In the genomic region with DNA sequence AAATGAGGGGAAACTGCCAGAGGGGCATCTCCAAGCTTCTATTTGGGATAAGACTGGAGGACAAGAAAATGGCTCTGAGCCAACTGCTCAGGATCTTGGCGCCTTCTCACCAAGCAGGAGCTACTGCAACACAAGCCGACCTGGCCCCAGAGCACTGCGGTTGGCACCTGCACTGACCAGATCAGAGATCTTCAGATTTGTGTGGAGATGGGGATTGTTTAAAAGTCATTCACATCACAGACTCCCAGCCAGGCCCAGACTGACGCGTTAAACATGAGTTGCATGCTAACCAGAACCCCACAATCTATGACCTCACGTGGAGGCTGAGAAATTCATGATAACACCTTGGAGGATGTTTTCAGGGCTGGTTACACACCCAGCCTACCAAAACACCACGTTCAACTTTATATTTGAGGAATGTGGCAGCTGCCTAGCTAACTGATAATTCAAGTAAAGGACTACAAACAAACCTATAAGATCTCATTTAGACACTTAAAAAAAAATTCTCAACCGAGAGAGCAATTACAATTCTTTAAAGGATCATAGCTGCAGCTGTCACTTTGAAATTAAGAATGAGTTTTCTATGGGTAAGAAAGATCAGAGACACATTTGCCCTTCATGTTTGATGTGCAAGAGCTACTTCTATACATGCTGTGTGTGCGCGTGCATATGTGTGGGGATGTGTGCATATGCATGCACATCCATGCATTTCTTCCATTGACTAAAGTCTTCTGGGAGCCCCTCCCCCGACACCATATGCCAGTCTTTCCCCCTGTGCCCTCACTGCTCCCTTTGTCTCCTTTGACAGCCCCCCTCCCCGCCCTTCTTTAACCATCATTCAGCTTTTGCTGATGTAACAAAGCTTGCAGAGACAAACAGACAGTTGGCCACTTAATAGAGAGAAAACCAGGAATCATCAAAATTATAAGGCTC, we compare ENCODE assay signal across 11 mouse cellular contexts.
DNase-seq lines count a peak whose midpoint lies in the region; ATAC-seq lines count a peak whose summit lies in the region.
"Had no signal": no experiment of that assay in that cellular context is flagged by ENCODE, and none has a peak within 500 bp of the region (broad histone marks: within the 10 kb centered on the region; RNA-seq: fewer than 3 reads in every experiment).

No protein-coding gene starts in this region.

- H3K27ac ChIP-seq in hindbrain, embryonic 14.5 days: no peak overlapping the region
- H3K27ac ChIP-seq in neural tube, embryonic 13.5 days (replicated peaks): peak overlapping the region; percentile 11; the same call in 1 of the 2 replicates

- H3K4me1 ChIP-seq in hindbrain, embryonic 14.5 days (replicated peaks; ENCODE audit: control insufficient read depth, insufficient read depth, low read length): peaks cover 26% of the 10 kb centered on the region; the same call in 1 of the 2 replicates
- H3K4me1 ChIP-seq in neural tube, embryonic 13.5 days (replicated peaks): peaks cover 40% of the 10 kb centered on the region

- 25% methylated on average over 12 of the region's 12 CpGs for WGBS in hindbrain, embryonic 14.5 days
- WGBS in neural tube, embryonic 13.5 days: 37% methylated on average over 12 of the region's 12 CpGs

- intact Hi-C loops in left cerebral cortex, postnatal 4 days (cut with DNase I): no loop called here
- intact Hi-C loops in left cerebral cortex, postnatal 25 days (cut with DNase I): no loop called here

- ATAC-seq in hindbrain, embryonic 14.5 days (ENCODE audit: low FRiP score): peak; percentile 80
- 0 out of 2 replicates have a peak, but pooled peaks have one; percentile 64 for ATAC-seq in neural tube, embryonic 13.5 days (ENCODE audit: low read depth)
- ATAC-seq: lung, postnatal 0 days had no signal

- no peak overlapping the region for H3K4me2 ChIP-seq in hindbrain, embryonic 14.5 days (replicated peaks)
- H3K4me2 ChIP-seq in neural tube, embryonic 13.5 days: peak overlapping the region; percentile 28; the same call in 1 of the 2 replicates

- H3K9me3 ChIP-seq in hindbrain, embryonic 14.5 days (ENCODE audit: control insufficient read depth, low read length): no peaks in the 10 kb centered on the region
- no peaks in the 10 kb centered on the region for H3K9me3 ChIP-seq in neural tube, embryonic 13.5 days

- no peak overlapping the region for H3K4me3 ChIP-seq in hindbrain, embryonic 14.5 days (replicated peaks; ENCODE audit: low read length)
- H3K4me3 ChIP-seq in neural tube, embryonic 13.5 days: no peak overlapping the region

- no peaks in the 10 kb centered on the region for H3K27me3 ChIP-seq in hindbrain, embryonic 14.5 days (ENCODE audit: control insufficient read depth, insufficient read depth, low read length)
- no peaks in the 10 kb centered on the region for H3K27me3 ChIP-seq in neural tube, embryonic 13.5 days
- H3K27me3 ChIP-seq: CH12.LX had no signal

- H3K9ac ChIP-seq in hindbrain, embryonic 14.5 days: no peak overlapping the region; the same call in 1 of the 2 replicates
- H3K9ac ChIP-seq in neural tube, embryonic 13.5 days: no peak overlapping the region

- DNase-seq in left cerebral cortex, postnatal 4 days: peak; percentile 47
- no peak for DNase-seq in left cerebral cortex, postnatal 25 days (ENCODE audit: low spot score in 2 of 2)
- peak; percentile 37 for DNase-seq in embryo, embryonic 9.5 days (ENCODE audit: extremely low spot score)
- no peak for DNase-seq in hindbrain, embryonic 14.5 days (ENCODE audit: low spot score)
- DNase-seq in layer of hippocampus, postnatal 14 days (ENCODE audit: low spot score in 2 of 2): no peak
- DNase-seq in thymus, postnatal 25 days: no peak
- no peak for DNase-seq in T-cell, adult 2 months (ENCODE audit: low spot score)
- DNase-seq: right cerebral cortex, postnatal 25 days had no signal

- no peaks in the 10 kb centered on the region for H3K36me3 ChIP-seq in hindbrain, embryonic 14.5 days (replicated peaks; ENCODE audit: control insufficient read depth, insufficient read depth)
- H3K36me3 ChIP-seq in neural tube, embryonic 13.5 days: no peaks in the 10 kb centered on the region

Comparison
In these comparisons a context has a peak if more than half of its experiments do, and no peak if none do; other contexts are left out.
1. DNase-seq: peak in left cerebral cortex, postnatal 4 days (single experiment) and embryo, embryonic 9.5 days (single experiment); none in left cerebral cortex, postnatal 25 days (0 of 2), hindbrain, embryonic 14.5 days (single experiment), layer of hippocampus, postnatal 14 days (0 of 2), thymus, postnatal 25 days (single experiment) and T-cell, adult 2 months (single experiment).